Mouse (Mus musculus): ENCODE measurements around the gene Vwa3b. TPM values are rescaled to one million over a fixed set of nuclear protein-coding genes. Genes with fewer than 3 reads are reported as not detected.
A peak's percentile ranks its signal among the peaks of the same experiment; 100 is the strongest.

The Vwa3b gene
- polyA plus RNA-seq, 1 experiment from 2014 or later: 0.80 TPM

DNA sequence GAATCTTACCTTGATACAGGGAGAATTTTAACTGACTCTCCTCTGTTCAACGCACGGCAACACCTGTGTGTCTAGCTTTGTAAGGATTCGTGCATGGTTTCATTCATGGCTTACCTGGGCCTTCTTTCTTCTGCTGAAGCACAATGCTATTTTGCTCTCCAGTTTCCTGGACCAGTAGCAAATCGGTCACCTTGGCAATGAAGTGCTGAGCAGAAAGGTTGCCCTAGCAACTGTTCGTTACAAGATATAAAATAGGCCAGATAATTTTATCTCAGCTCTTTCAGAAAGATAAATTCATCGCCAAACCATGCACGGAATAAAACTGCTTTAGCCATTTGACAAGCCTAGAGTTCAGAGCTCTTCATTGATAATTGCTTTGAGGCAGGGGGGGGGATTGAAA, 123.5 kb downstream of the Vwa3b start:
- ATAC-seq (ENCODE audit: low FRiP score) (no peak), DNase-seq (ENCODE audit: low spot score) (no peak)
- Histone ChIP-seq H3K36me3 (ENCODE audit: control insufficient read depth, insufficient read depth, low read length) (no peaks in the 10 kb centered on the region), H3K9me3 (ENCODE audit: control insufficient read depth, low read length) (no peaks in the 10 kb centered on the region), H3K27me3 (ENCODE audit: control insufficient read depth, insufficient read depth, low read length) (no peaks in the 10 kb centered on the region), H3K27ac (ENCODE audit: low read depth, low read length) (no peak overlapping the region), H3K4me1 (replicated peaks; ENCODE audit: control insufficient read depth, insufficient read depth, low read length) (no peaks in the 10 kb centered on the region), H3K4me3 (ENCODE audit: low read depth, low read length) (no peak overlapping the region), H3K9ac (ENCODE audit: low read depth, low read length) (no peak overlapping the region), H3K4me2 (replicated peaks; ENCODE audit: low read depth, low read length) (no peak overlapping the region)
- WGBS: 95% methylated on average over 7 of the region's 7 CpGs

DNA sequence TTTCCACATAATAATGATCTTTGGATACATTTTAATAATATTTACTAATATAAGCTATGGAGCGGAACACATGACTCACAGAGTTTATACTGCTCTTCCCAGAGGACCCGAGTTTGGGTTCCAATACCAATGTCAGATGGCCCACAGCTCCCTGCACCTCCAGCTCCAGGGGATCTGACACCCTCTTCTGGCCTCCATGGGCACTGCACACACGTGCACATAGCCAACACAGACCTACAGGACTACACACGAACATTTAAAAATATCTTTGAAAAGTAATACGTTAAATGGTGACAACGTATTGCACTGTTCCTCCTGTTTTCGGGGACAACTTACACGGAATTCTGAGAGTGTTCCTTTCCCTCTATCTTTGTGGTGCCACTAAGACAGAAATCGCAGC, 125.5 kb downstream of the Vwa3b start:
- H3K9ac ChIP-seq (ENCODE audit: low read depth, low read length): no peak overlapping the region
- DNase-seq (ENCODE audit: low spot score): no peak
- H3K4me3 ChIP-seq (ENCODE audit: low read depth, low read length): no peak overlapping the region
- H3K4me2 ChIP-seq (replicated peaks; ENCODE audit: low read depth, low read length): no peak overlapping the region
- ATAC-seq (ENCODE audit: low FRiP score): no peak
- H3K9me3 ChIP-seq (ENCODE audit: control insufficient read depth, low read length): no peaks in the 10 kb centered on the region
- H3K27me3 ChIP-seq (ENCODE audit: control insufficient read depth, insufficient read depth, low read length): no peaks in the 10 kb centered on the region
- no peaks in the 10 kb centered on the region for H3K36me3 ChIP-seq (ENCODE audit: control insufficient read depth, insufficient read depth, low read length)
- WGBS: 92% methylated on average over 9 of the region's 9 CpGs
- no peak overlapping the region for H3K27ac ChIP-seq (ENCODE audit: low read depth, low read length)
- no peaks in the 10 kb centered on the region for H3K4me1 ChIP-seq (replicated peaks; ENCODE audit: control insufficient read depth, insufficient read depth, low read length)

DNA sequence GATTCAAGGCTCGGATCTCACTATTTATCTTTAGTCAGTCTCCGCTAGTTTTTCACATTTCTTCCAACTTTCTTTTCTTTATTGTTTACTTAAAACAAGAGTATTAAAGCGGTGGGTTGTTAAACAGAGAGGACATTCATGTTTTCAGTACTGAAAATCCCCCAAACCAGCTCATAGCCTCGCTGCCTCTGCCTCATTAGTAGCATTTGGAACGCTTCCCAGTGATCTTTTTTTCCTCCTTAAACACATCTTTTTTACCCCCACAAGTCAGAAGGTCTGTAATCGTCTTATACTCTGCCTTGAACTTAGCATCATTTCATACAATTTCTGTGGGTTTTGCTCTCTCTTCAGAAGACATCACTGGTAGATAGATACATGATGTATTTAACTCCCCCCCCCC, 139.7 kb downstream of the Vwa3b start:
- Histone ChIP-seq H3K4me3 (ENCODE audit: low read depth, low read length) (no peak overlapping the region), H3K27me3 (ENCODE audit: control insufficient read depth, insufficient read depth, low read length) (no peaks in the 10 kb centered on the region), H3K27ac (ENCODE audit: low read depth, low read length) (no peak overlapping the region), H3K9me3 (ENCODE audit: control insufficient read depth, low read length) (no peaks in the 10 kb centered on the region), H3K4me2 (replicated peaks; ENCODE audit: low read depth, low read length) (no peak overlapping the region), H3K36me3 (ENCODE audit: control insufficient read depth, insufficient read depth, low read length) (no peaks in the 10 kb centered on the region), H3K4me1 (replicated peaks; ENCODE audit: control insufficient read depth, insufficient read depth, low read length) (no peaks in the 10 kb centered on the region), H3K9ac (ENCODE audit: low read depth, low read length) (no peak overlapping the region)
- DNase-seq (ENCODE audit: low spot score) (no peak), ATAC-seq (ENCODE audit: low FRiP score) (no peak)
- WGBS: 69% methylated on average over 6 of the region's 6 CpGs

DNA sequence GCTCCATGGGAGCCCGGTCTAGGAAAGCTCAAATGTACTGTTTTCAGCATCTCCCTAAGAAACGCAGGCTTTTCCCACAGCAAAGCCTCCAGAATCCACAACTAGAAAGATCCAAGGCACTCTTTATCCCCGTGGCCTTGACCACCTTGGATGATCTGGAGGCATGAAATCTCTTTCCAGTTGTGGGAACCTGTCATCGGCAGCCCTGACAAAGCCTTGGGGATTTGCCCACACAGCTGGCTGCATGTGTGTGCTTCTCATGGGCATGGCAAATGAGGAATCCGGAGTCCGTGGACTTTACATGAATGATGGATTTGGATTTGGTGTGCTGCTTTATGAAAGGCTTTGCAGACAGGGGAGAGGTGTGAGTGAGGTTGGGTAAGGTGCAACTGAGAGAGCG, 141.5 kb downstream of the Vwa3b start:
- no peak overlapping the region for H3K4me2 ChIP-seq (replicated peaks; ENCODE audit: low read depth, low read length)
- no peak for ATAC-seq (ENCODE audit: low FRiP score)
- H3K9me3 ChIP-seq (ENCODE audit: control insufficient read depth, low read length): no peaks in the 10 kb centered on the region
- no peaks in the 10 kb centered on the region for H3K36me3 ChIP-seq (ENCODE audit: control insufficient read depth, insufficient read depth, low read length)
- H3K27ac ChIP-seq (ENCODE audit: low read depth, low read length): no peak overlapping the region
- H3K4me3 ChIP-seq (ENCODE audit: low read depth, low read length): no peak overlapping the region
- H3K9ac ChIP-seq (ENCODE audit: low read depth, low read length): no peak overlapping the region
- 74% methylated on average over 7 of the region's 7 CpGs for WGBS
- H3K27me3 ChIP-seq (ENCODE audit: control insufficient read depth, insufficient read depth, low read length): no peaks in the 10 kb centered on the region
- H3K4me1 ChIP-seq (replicated peaks; ENCODE audit: control insufficient read depth, insufficient read depth, low read length): no peaks in the 10 kb centered on the region
- no peak for DNase-seq (ENCODE audit: low spot score)

DNA sequence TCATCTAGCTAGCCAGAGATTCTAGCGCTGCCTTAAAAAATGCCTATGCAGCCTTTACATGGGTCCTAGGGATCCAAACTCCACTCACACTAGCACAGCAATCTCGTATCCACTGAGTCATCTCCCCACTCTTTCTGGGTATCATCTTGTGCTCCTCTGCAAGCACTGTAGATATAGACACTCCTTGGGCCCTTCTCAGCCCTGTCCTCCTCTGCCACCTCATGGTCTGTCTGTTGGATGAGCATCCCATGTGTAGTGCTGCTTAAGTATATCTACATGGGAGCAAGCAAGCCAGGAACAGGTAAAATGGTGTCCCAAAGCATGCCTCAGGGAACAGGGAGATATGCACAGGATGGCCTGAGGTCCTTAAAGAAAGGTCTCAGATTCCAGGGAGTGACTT, 151.5 kb downstream of the Vwa3b start:
- 82% methylated on average over 2 of the region's 2 CpGs for WGBS
- Histone ChIP-seq H3K9ac (ENCODE audit: low read depth, low read length) (no peak overlapping the region), H3K4me1 (replicated peaks; ENCODE audit: control insufficient read depth, insufficient read depth, low read length) (no peaks in the 10 kb centered on the region), H3K9me3 (ENCODE audit: control insufficient read depth, low read length) (no peaks in the 10 kb centered on the region), H3K4me3 (ENCODE audit: low read depth, low read length) (no peak overlapping the region), H3K4me2 (replicated peaks; ENCODE audit: low read depth, low read length) (no peak overlapping the region), H3K27me3 (ENCODE audit: control insufficient read depth, insufficient read depth, low read length) (no peaks in the 10 kb centered on the region), H3K36me3 (ENCODE audit: control insufficient read depth, insufficient read depth, low read length) (no peaks in the 10 kb centered on the region), H3K27ac (ENCODE audit: low read depth, low read length) (no peak overlapping the region)
- no peak for ATAC-seq (ENCODE audit: low FRiP score)
- DNase-seq (ENCODE audit: low spot score): no peak

DNA sequence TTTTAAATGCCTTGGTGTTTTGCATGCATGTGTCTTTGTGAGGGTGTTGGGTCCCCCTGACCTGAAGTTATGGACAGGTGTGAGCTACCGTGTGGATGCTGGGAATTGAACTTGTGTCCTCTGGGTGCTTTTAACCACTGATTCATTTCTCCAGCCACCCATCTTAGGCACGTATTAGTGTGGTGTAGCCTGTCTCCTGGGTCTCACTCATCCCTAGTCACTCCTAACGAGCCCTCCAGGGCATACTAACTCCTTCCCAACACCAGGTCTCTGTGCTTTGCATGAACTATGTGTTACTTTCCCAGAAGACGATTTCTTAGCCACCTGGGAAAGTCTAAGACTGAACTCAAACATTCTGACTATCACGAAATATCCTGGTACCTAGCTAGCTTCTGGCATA, 153.5 kb downstream of the Vwa3b start:
- 80% methylated on average over 5 of the region's 5 CpGs for WGBS
- no peak overlapping the region for H3K9ac ChIP-seq (ENCODE audit: low read depth, low read length)
- no peak overlapping the region for H3K4me2 ChIP-seq (replicated peaks; ENCODE audit: low read depth, low read length)
- H3K27ac ChIP-seq (ENCODE audit: low read depth, low read length): no peak overlapping the region
- H3K36me3 ChIP-seq (ENCODE audit: control insufficient read depth, insufficient read depth, low read length): no peaks in the 10 kb centered on the region
- ATAC-seq (ENCODE audit: low FRiP score): no peak
- no peak for DNase-seq (ENCODE audit: low spot score)
- no peaks in the 10 kb centered on the region for H3K27me3 ChIP-seq (ENCODE audit: control insufficient read depth, insufficient read depth, low read length)
- H3K4me1 ChIP-seq (replicated peaks; ENCODE audit: control insufficient read depth, insufficient read depth, low read length): no peaks in the 10 kb centered on the region
- no peak overlapping the region for H3K4me3 ChIP-seq (ENCODE audit: low read depth, low read length)
- no peaks in the 10 kb centered on the region for H3K9me3 ChIP-seq (ENCODE audit: control insufficient read depth, low read length)

DNA sequence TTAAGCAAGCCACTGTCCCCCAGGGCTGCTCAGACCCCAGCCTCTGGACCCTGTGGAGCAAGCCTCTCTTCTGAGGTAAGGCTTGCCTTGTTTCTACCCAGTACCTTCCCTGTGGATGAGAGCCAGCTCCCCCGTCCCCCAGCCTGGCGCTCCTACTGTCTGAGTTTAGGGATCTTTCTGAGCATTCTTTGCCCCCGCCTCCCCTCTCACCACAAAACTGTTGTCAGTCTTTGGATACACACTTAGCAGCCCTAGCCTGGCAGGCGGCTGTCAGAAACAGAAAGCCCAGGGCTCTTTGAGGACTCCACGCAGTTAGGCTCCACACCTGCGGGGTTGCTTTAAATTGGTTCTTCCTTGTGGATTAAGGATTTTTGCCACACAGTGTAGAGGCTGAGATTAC, 160.7 kb downstream of the Vwa3b start:
- 67% methylated on average over 6 of the region's 6 CpGs for WGBS
- H3K27ac ChIP-seq (ENCODE audit: low read depth, low read length): no peak overlapping the region
- no peaks in the 10 kb centered on the region for H3K36me3 ChIP-seq (ENCODE audit: control insufficient read depth, insufficient read depth, low read length)
- no peaks in the 10 kb centered on the region for H3K27me3 ChIP-seq (ENCODE audit: control insufficient read depth, insufficient read depth, low read length)
- no peaks in the 10 kb centered on the region for H3K9me3 ChIP-seq (ENCODE audit: control insufficient read depth, low read length)
- no peak overlapping the region for H3K4me3 ChIP-seq (ENCODE audit: low read depth, low read length)
- H3K4me1 ChIP-seq (replicated peaks; ENCODE audit: control insufficient read depth, insufficient read depth, low read length): no peaks in the 10 kb centered on the region
- H3K9ac ChIP-seq (ENCODE audit: low read depth, low read length): no peak overlapping the region
- DNase-seq (ENCODE audit: low spot score) (no peak), ATAC-seq (ENCODE audit: low FRiP score) (no peak)
- no peak overlapping the region for H3K4me2 ChIP-seq (replicated peaks; ENCODE audit: low read depth, low read length)

DNA sequence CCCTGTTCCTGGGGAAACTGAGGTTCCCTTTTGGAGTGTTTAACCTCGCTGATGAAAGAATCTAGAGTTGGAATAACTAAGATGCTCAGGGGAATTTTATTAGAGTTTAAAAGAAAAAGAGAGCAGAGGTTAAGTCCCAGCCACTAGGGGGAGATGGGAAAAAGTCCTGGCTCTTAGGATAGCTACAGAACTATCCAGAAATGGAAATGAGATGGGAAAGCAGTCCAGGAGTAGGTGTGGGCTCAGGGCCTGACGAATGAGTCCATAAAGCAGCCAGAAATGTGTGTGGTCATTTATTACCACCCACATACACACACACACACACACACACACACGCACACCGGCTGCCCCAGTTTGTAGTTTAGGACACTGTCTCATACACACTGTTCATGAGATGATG, 168.2 kb downstream of the Vwa3b start:
- no peaks in the 10 kb centered on the region for H3K27me3 ChIP-seq (ENCODE audit: control insufficient read depth, insufficient read depth, low read length)
- no peaks in the 10 kb centered on the region for H3K9me3 ChIP-seq (ENCODE audit: control insufficient read depth, low read length)
- DNase-seq (ENCODE audit: low spot score) (peak; percentile 19), ATAC-seq (ENCODE audit: low FRiP score) (no peak)
- H3K4me2 ChIP-seq (replicated peaks; ENCODE audit: low read depth, low read length): no peak overlapping the region
- H3K4me3 ChIP-seq (ENCODE audit: low read depth, low read length): no peak overlapping the region
- 67% methylated on average over 4 of the region's 4 CpGs for WGBS
- no peak overlapping the region for H3K9ac ChIP-seq (ENCODE audit: low read depth, low read length)
- no peaks in the 10 kb centered on the region for H3K4me1 ChIP-seq (replicated peaks; ENCODE audit: control insufficient read depth, insufficient read depth, low read length)
- H3K36me3 ChIP-seq (ENCODE audit: control insufficient read depth, insufficient read depth, low read length): no peaks in the 10 kb centered on the region
- H3K27ac ChIP-seq (ENCODE audit: low read depth, low read length): no peak overlapping the region

DNA sequence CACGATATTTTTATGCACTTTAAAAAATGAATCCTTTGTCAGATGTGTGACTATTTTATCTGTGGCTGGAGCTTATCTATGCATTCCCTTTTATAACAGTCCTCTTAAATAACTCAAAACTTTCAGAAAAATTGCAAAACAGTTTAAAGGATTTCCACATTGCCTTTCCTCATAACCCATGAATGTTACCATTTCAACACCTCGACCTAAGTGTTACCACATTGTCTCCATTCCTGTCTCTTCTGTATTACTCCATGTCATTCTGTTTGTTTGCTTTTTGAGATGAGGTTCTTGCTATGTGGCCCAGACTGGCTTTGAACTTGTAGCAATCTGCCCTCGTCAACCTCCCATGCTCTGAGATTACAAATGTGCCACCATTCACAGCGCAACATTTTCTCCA, 175.0 kb downstream of the Vwa3b start:
- H3K4me2 ChIP-seq (replicated peaks; ENCODE audit: low read depth, low read length): no peak overlapping the region
- H3K27ac ChIP-seq (ENCODE audit: low read depth, low read length): no peak overlapping the region
- H3K4me1 ChIP-seq (replicated peaks; ENCODE audit: control insufficient read depth, insufficient read depth, low read length): no peaks in the 10 kb centered on the region
- DNase-seq (ENCODE audit: low spot score): no peak
- no peaks in the 10 kb centered on the region for H3K36me3 ChIP-seq (ENCODE audit: control insufficient read depth, insufficient read depth, low read length)
- no peak overlapping the region for H3K4me3 ChIP-seq (ENCODE audit: low read depth, low read length)
- H3K27me3 ChIP-seq (ENCODE audit: control insufficient read depth, insufficient read depth, low read length): no peaks in the 10 kb centered on the region
- no peak overlapping the region for H3K9ac ChIP-seq (ENCODE audit: low read depth, low read length)
- no peak for ATAC-seq (ENCODE audit: low FRiP score)
- 92% methylated on average over 4 of the region's 4 CpGs for WGBS
- no peaks in the 10 kb centered on the region for H3K9me3 ChIP-seq (ENCODE audit: control insufficient read depth, low read length)
